Mouse (Mus musculus) adrenal gland, postnatal 36 days (tissue): ENCODE measurements around the gene Adgrg1. TPM values are rescaled to one million over a fixed set of nuclear protein-coding genes. Genes with fewer than 3 reads are reported as not detected.

ENCODE experiments used
- DNase-seq, 2 experiments: peaks; one replicate each; pipeline ENCODE4 v3.0.0; 2021; ENCODE audit warnings: mixed read lengths in 1 of 2
- total RNA-seq, 2 experiments: library from RNA; stranded (reverse); gene quantifications; 2 replicates each; pipeline ENCODE4 v1.2.3; 2021

Gene Adgrg1
- total RNA-seq, 2 experiments from 2014 or later, result 15.1 to 23.4 TPM

DNA sequence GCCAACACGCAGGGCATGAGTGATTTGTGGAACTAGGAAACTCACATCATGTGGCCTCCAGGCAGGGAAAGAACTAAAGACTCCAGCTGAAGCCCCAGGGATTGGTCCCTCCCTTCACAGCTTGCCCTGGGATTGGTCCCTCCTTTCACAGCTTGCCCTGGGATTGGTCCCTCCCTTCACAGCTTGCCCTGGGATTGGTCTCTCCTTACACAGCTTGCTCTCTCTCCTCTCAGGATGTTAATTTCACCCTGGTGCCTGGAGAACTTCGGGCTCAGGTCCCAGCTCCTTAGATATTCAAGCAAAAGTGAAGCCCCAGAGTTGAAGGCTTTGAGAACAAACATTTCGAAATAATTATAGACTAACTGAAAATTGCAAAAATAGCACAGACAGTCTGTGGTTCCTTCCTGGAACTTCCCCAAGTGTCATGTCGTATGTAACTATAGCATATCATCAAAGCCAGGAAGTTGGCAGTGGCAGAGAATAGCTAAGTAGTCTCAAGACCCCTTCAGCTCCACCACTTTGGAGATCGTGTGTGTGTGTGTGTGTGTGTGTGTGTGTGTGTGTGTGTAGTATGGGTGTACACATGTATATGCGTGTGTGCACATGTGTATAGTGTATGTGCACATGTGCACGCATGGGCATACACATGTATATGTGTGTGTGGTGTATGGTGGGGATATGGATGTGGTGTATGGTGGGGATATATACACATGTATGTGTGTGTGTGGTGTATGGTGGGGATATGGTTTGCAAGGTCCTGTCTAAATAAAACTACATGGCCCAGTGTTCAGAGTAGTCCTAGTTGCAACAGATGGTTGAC is 62.8 kb downstream of the Adgrg1 start:
- DNase-seq, result peak in 1 of 2 experiments; percentile 24

DNA sequence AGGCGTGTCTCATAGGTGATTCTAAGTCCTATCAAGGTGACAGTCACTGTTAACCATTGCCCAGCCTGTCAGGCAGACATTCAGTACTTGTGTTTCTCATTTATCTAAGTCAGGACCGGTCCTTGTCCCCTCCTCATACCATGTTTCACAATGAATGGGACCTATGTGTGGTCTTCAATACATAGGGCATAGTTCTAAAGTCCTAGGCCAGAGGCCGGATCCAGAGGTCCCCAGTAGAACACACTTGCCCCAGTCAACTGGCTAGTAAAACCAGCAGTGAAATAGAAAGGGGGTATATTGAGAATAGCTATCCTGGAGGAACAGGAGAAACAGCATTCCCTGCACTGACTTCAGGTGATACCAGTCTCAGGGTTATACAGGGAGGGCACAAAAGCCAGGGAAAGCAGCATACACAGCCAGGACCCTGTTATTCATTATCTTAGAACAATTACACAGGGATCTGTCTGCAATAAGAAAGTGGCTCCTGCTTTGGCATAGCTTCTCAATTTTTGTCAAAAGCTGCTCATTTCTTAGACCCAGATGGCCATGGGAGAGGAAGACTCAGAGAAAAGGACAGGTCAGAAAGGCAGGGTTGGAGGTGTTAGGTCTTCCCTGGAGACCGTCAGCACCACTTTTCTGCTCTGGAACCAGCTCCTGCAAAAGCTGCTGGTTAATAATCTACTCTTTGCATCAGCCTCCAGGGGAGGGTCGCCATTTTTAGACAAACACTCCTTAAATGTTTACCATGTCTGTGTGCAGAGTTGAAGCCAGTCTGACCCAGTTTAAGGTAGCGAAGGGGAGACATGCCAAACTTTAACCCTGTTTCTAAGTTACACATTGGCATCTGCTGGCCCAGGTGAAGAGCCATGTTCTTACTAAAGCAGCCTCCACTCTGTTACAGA is 67.6 kb downstream of the Adgrg1 start:
- no peak for DNase-seq

DNA sequence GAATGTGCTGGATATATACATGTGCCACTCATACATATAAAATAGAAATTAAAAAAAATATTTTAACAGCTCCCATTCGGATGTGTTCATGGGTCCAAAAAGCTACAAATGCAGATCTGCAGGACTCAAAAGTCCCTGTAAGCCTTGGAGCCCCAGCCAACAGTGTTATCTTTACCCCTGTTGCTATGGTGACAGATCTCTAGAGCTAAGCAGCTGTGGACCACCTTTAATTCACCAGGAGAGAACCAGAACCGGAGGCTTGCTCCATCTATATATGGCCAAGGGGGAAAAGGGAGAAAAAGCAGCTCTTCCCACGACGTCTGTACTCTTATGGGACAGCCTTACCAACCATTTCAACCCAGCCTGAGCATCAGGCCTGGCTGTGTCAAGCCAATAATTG is 70.3 kb downstream of the Adgrg1 start:
- DNase-seq, result no peak

DNA sequence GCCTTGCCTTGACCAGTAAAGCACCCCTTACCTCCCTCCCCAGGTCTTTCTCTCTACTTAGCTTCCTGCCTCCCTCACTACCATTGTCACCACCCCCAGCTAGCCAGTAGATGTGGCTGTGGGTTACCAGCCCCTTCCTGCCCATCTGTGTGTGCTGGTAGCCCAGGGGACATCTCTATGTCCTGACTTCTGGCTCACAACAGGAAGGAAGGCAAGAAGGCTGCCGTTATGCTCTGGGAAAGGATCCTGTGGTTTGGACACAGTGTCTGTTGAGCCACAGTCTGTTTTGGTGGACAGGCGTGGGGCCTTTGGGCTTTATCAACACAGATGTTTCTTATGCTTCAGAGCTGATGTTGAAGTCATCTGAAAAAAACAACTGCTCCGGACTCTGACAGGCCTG is 72.4 kb downstream of the Adgrg1 start:
- no peak for DNase-seq

DNA sequence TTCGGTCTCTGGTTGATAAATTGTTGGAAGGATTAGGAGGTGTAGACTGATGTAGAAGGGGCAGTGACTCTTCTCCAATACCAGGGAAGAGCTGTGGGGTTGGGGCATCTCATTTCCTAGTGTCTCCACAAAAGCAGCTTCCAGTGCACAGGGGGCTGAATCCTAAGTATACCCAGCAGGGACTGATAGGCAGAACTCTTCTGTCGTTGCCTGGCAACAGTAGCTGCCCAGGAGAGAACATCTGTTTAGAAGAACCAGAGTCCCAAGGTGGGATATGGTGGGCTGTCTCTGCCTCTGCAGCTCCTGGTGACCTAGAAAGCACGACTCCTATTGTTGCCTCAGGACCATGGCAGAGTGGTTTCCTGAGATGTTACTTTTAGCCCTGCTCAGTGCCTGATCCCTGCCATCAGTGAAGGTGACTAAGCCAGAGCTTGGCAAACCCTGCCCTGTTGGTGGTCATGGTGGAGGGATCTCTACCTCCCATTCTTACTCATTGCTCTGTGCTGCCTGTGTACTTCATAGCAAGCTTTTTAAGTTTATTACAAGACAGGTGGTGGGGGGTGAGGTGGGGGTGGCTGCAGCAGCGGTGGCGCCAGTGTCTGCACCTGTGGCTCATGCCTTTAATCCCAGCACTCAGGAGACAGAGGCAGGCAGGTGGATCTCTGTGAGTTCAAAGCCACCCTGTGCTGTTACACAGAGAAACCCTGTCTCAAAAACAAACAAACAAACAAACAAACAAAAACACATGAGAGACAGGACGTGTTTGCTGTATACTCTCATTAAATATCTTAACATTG is 73.5 kb downstream of the Adgrg1 start:
- no peak for DNase-seq

DNA sequence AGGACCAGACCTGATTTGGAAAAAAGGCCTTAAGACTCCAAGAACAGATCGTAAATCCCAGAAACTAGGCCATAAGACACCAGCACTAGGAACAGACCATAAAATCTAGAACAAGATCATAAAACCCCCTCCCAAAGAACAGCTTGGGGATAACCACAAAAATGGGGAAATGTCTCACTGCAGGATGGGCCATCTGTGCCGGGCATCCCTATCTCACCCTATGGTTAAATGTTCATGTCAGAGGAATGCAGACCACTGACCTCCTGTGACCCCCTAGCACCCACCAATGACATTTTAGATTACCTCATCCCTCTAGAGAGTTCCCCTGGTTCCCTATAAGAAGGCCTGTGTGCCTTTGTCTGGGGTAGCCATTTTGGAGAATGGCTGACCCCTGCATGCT is 75.1 kb downstream of the Adgrg1 start:
- DNase-seq, result no peak

DNA sequence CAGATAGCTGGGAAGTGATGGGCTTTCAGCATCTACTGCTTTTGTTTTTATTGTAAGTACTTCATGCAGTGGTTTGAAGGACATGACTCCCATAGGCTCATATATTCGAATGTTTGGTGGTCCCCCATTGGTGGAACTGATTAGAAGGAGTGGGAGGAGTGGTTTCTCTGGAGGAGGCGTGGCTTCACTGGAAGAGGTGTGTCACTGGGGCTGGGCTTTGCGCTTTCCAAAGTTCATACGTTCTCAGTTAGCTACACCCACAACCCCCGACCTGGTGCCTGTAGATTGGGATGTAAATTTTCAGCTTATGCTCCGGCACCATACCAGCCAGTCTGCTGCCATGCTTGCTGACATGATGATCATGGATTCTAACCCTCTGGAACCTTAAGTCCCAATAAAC is 79.9 kb downstream of the Adgrg1 start:
- DNase-seq, result no peak

DNA sequence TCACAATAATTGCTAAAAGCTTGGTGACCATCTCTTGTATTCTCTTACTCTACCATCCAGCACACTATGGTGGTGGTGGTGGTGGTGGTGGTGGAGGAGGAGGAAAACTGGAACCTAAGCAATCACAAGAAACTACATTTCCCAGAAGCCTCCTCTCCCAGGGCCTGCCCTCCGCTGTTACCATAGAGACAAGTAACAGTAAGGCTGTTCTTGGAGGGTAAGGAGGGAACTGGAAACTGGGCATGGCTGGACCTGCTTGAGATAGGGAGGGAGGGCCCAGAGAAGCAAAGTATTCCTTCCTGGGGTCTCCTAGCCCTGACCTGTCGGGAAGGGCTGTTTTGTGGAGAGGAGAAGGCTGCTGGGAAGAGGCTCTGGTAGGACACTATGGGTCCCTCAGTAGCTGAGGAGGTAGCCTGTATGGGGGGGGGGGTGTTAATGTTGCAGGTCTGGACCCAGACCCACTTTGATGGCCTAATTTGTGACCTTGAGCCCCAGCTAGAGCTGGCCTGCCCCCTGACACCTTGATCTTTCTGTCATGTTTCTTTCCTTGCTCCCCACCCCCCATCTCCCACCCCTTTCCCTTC is 80.5 kb downstream of the Adgrg1 start, which contains the start of gene Drc7:
Drc7 (plus strand) TSS at position 177 of the 584 bp plus-strand sequence.
- DNase-seq, result peak; percentile 10 to 22

DNA sequence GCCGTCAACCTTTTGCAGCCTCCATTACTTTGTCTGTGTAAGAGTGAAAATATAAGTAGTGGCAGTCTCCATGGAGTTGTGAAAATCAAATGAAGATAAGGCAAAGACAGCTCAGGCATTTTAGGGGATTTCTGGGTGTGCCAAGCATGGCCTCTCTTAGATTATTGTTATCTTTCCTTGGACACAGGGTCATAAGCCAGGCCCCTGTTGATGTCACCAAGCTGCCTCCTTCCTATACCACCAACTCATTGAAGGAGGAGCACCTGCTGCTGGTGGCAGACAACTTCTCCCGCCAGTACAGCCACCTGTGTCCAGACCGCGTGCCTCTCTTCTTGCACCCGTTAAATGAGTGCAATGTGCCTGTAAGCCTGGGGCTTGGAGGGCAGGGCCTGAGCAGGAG is 81.9 kb downstream of the Adgrg1 start:
- no peak for DNase-seq

DNA sequence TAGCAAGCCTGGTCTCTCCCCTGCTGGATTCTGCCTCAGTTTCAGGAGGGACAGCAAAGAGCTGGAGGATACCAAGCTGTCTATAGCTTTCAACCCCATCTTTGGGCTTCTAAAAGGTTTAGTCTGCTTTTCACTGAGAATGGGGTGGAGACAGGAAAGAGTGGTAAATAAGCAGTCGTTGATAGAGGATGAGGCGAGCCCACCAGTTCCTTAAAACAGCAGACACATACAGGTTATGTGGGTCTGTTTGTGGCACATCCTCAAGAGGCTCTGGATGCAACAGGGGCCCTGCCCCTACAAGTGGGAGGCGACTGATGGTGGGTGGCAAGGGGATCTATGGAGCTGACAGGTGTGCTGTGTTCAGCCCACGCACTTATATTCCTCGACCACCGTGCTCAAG is 84.1 kb downstream of the Adgrg1 start:
- no peak for DNase-seq

DNA sequence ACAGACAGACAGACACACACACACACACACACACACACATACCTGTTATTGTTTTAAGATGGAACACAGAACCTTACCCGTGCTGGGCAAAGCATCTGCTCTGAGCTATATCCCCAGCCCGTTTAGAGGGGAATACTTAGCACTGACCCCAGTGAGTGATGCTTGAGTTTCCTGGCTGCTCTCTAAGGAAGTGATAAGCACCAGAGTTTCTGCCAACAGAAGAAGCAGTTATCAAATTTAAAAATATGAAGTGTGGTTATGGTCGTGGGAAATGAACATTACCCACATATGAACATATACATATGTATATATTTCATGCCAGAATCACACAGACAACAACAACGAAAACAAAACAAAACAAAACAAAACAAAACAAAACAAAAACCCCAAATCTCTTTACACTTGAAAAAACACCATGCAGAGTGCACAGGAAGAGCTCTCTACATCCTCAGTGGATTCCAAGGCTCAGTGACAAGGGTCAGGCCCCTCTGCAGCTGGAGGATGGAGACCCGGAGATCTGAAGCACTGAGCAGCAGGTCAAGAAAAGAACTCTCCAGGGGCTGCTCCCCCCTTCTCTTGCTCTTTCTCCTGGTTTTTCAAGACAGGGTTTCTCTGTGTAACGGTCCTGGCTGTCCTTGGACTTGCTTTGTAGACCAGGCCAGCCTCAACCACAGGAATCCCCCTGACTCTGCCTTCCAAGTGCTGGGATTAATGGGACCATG is 85.4 kb downstream of the Adgrg1 start:
- DNase-seq, result no peak

Other genes starting within 250 kb of the Adgrg1 start
- not detected for gene Ccl22, start 229.2 kb upstream of the Adgrg1 start, total RNA-seq
- gene Cx3cl1, start 202.7 kb upstream of the Adgrg1 start, total RNA-seq, result 10 to 100 TPM; 26.2 to 35.5 TPM
- 1 to 10 TPM; 1.0 to 1.4 TPM for gene Ccl17, start 164.3 kb upstream of the Adgrg1 start, total RNA-seq
- 100 to 1,000 TPM; 152 to 219 TPM for gene Coq9, start 136.4 kb upstream of the Adgrg1 start, total RNA-seq
- gene Ciapin1, start 136.4 kb upstream of the Adgrg1 start, total RNA-seq, result 100 to 1,000 TPM in 1 of 2 experiments, 10 to 100 TPM in 1; 70.2 to 106 TPM
- gene Polr2c, start 117.3 kb upstream of the Adgrg1 start, total RNA-seq, result 10 to 100 TPM; 65.7 to 70.6 TPM
- gene Dok4, start 98.4 kb upstream of the Adgrg1 start, total RNA-seq, result 10 to 100 TPM; 10.5 to 10.9 TPM
- gene Ccdc102a, start 56.7 kb upstream of the Adgrg1 start, total RNA-seq, result 1 to 10 TPM; 7.6 to 8.6 TPM
- gene Adgrg5, start 51.1 kb upstream of the Adgrg1 start, total RNA-seq, result 1 to 10 TPM in 1 of 2 experiments, under 1 TPM in 1; 0.33 to 1.3 TPM
- 1 to 10 TPM; 3.2 to 3.7 TPM for gene Adgrg3, start 42.9 kb downstream of the Adgrg1 start, total RNA-seq
- gene Drc7, start 80.4 kb downstream of the Adgrg1 start, total RNA-seq, result not detected
- 10 to 100 TPM; 10.6 to 11.2 TPM for gene Katnb1, start 106.4 kb downstream of the Adgrg1 start, total RNA-seq
- 100 to 1,000 TPM; 110 to 163 TPM for gene Kifc3, start 228.1 kb downstream of the Adgrg1 start, total RNA-seq